In genomic region chr11:117969100-117969944, GRCm38 (mm10) we compare ENCODE assay signal across 8 mouse cellular contexts. TPM values are rescaled to one million over a fixed set of nuclear protein-coding genes. Genes with fewer than 3 reads are reported as not detected.
DNase-seq lines count a peak whose midpoint lies in the region; ATAC-seq and TF ChIP-seq lines count a peak whose summit lies in the region.

No protein-coding gene starts in this region.

- H3K4me2 ChIP-seq in forebrain, embryonic 14.5 days (ENCODE audit: low read length) = peak overlapping the region; percentile 98
- peak overlapping the region; percentile 88 for H3K4me2 ChIP-seq in liver, postnatal 0 days (ENCODE audit: low read depth, low read length)
- peak overlapping the region; percentile 85 for H3K4me2 ChIP-seq in neural tube, embryonic 14.5 days (ENCODE audit: low read depth, low read length)

- peak; percentile 96 for DNase-seq in ES-E14 (ENCODE audit: low read depth, low spot score)
- DNase-seq in cerebellum, adult 11 months = peak; percentile 67
- DNase-seq in forebrain, embryonic 14.5 days (ENCODE audit: low spot score) = peak; percentile 96
- peak; percentile 97 for DNase-seq in heart, postnatal 14 days
- peak; percentile 92 for DNase-seq in layer of hippocampus, adult 11-12 months (ENCODE audit: low spot score)
- DNase-seq in liver, postnatal 0 days = peak; percentile 96
- DNase-seq in thymus, adult 18-20 months = peak; percentile 83 to 84

- intact Hi-C loops in heart, postnatal 14 days (cut with DNase I) = loop anchor here (5.0 kb wide), 1 partner anchor 97 kb away; the partner anchor contains the start of gene Tha1

- peak; percentile 89 for ATAC-seq in forebrain, embryonic 14.5 days
- ATAC-seq in liver, postnatal 0 days = peak; percentile 86
- peak; percentile 86 for ATAC-seq in neural tube, embryonic 14.5 days (ENCODE audit: low read depth)

- peak overlapping the region; percentile 82 to 87 for H3K4me3 ChIP-seq in ES-E14 (ENCODE audit: insufficient read depth in 1 of 2, low read depth in 1 of 2, low read length in 2 of 2, poor library complexity in 1 of 2, severe bottlenecking in 1 of 2)
- peak overlapping the region; percentile 76 for H3K4me3 ChIP-seq in forebrain, embryonic 14.5 days (ENCODE audit: low read depth, low read length)
- H3K4me3 ChIP-seq in liver, postnatal 0 days (ENCODE audit: low read depth, low read length) = peak overlapping the region; percentile 80
- peak overlapping the region; percentile 65 for H3K4me3 ChIP-seq in neural tube, embryonic 14.5 days (ENCODE audit: low read depth, low read length)

- WGBS in forebrain, embryonic 14.5 days = 1% methylated on average over 54 of the region's 65 CpGs
- under 1% methylated on average over 52 of the region's 65 CpGs for WGBS in liver, postnatal 0 days (ENCODE audit: insufficient replicate concordance)
- WGBS in neural tube, embryonic 14.5 days = under 1% methylated on average over 58 of the region's 65 CpGs

- TF ChIP-seq EP300 in liver, postnatal 0 days (IDR thresholded peaks at IDR 0.05; ENCODE audit: low read depth) = peak; percentile 58

- peaks cover 23 to 44% of the 10 kb centered on the region in 2 experiments for H3K4me1 ChIP-seq in ES-E14 (ENCODE audit: control insufficient read depth in 2 of 2, insufficient read depth in 2 of 2, low read length in 2 of 2, poor library complexity in 1 of 2)
- H3K4me1 ChIP-seq in forebrain, embryonic 14.5 days (ENCODE audit: control insufficient read depth, insufficient read depth, low read length) = peaks cover 32% of the 10 kb centered on the region
- H3K4me1 ChIP-seq in liver, postnatal 0 days (ENCODE audit: insufficient read depth) = peaks cover 54% of the 10 kb centered on the region
- H3K4me1 ChIP-seq in neural tube, embryonic 14.5 days (ENCODE audit: control insufficient read depth, insufficient read depth, low read length) = peaks cover 30% of the 10 kb centered on the region

- H3K36me3 ChIP-seq in ES-E14 (ENCODE audit: control insufficient read depth, insufficient read depth, low read length, poor library complexity, severe bottlenecking) = peaks cover 27% of the 10 kb centered on the region
- H3K36me3 ChIP-seq in forebrain, embryonic 14.5 days (ENCODE audit: control insufficient read depth, insufficient read depth, low read length) = peaks cover 6% of the 10 kb centered on the region; the same call in 1 of the 2 replicates
- H3K36me3 ChIP-seq in liver, postnatal 0 days (replicated peaks; ENCODE audit: insufficient read depth, low read length) = peaks cover 11% of the 10 kb centered on the region
- H3K36me3 ChIP-seq in neural tube, embryonic 14.5 days (ENCODE audit: control insufficient read depth, insufficient read depth, low read length) = no peaks in the 10 kb centered on the region

- no peaks in the 10 kb centered on the region; the same call in 1 of the 2 replicates for H3K27me3 ChIP-seq in forebrain, embryonic 14.5 days (replicated peaks; ENCODE audit: control insufficient read depth, insufficient read depth, low read length)
- H3K27me3 ChIP-seq in liver, postnatal 0 days (ENCODE audit: insufficient read depth, low read length) = peaks cover 28% of the 10 kb centered on the region
- H3K27me3 ChIP-seq in neural tube, embryonic 14.5 days (ENCODE audit: control insufficient read depth, insufficient read depth, low read length) = peaks cover 12% of the 10 kb centered on the region

- TF ChIP-seq CTCF in liver, postnatal 0 days (IDR thresholded peaks at IDR 0.05; ENCODE audit: low read depth) = no peak; the same call in 1 of the 2 replicates

- in situ Hi-C loops in ES-E14 (cut with MboI; ENCODE audit: low sequenced_read_pairs in 2 of 2, unreplicated experiment in 2 of 2) = no loop called here

- no peaks in the 10 kb centered on the region for H3K9me3 ChIP-seq in ES-E14 (ENCODE audit: control insufficient read depth, insufficient read depth, low read depth, low read length)
- no peaks in the 10 kb centered on the region for H3K9me3 ChIP-seq in forebrain, embryonic 14.5 days (replicated peaks; ENCODE audit: control insufficient read depth, low read length)
- no peaks in the 10 kb centered on the region for H3K9me3 ChIP-seq in liver, postnatal 0 days (ENCODE audit: low read length)
- no peaks in the 10 kb centered on the region for H3K9me3 ChIP-seq in neural tube, embryonic 14.5 days (ENCODE audit: control insufficient read depth, low read length)

- peak overlapping the region; percentile 90 for H3K9ac ChIP-seq in ES-E14 (ENCODE audit: insufficient read depth, low read depth, low read length, poor library complexity, severe bottlenecking)
- H3K9ac ChIP-seq in forebrain, embryonic 14.5 days (ENCODE audit: low read length) = peak overlapping the region; percentile 84
- peak overlapping the region; percentile 86 for H3K9ac ChIP-seq in liver, postnatal 0 days (replicated peaks)
- peak overlapping the region; percentile 75 for H3K9ac ChIP-seq in neural tube, embryonic 14.5 days (replicated peaks; ENCODE audit: low read depth, low read length)

- H3K27ac ChIP-seq in ES-E14 (ENCODE audit: insufficient read depth, low read depth, low read length, poor library complexity, severe bottlenecking) = peak overlapping the region; percentile 89
- H3K27ac ChIP-seq in forebrain, embryonic 14.5 days (ENCODE audit: low read depth, low read length) = peak overlapping the region; percentile 92
- peak overlapping the region; percentile 95 for H3K27ac ChIP-seq in liver, postnatal 0 days (ENCODE audit: low read depth)
- peak overlapping the region; percentile 83 for H3K27ac ChIP-seq in neural tube, embryonic 14.5 days (ENCODE audit: low read depth, low read length)

TF ChIP-seq in ES-E14, 5 proteins besides CTCF, POLR2A, EP300 and RAD21:
- TF ChIP-seq ZNF384 (IDR thresholded peaks at IDR 0.05; ENCODE audit: low read depth, low read length) = no peak
- peak; percentile 42; the same call in 1 of the 2 replicates for TF ChIP-seq HCFC1 (IDR thresholded peaks at IDR 0.05; ENCODE audit: borderline replicate concordance, insufficient read depth, low read length)
TF ChIP-seq in ES-E14: peak in this region for 1.

RNA-seq across cellular contexts. Expression of gene Socs3, which starts 0.5 kb away (rescaled TPM):
- total RNA-seq in ES-E14 (2012; rRNA removed) = 69.8 and 78.6 TPM in 2 replicates
- polyA plus RNA-seq in forebrain, embryonic 14.5 days (2014; fragmentation: Nextera tagmentation; extraction: Ambion mirVana) = 8.1 and 8.7 TPM in 2 replicates
- total RNA-seq in heart, postnatal 14 days (2021) = 1 to 10 TPM; 4.1 to 5.1 TPM
- 3.5 and 5.8 TPM in 2 replicates for polyA plus RNA-seq in liver, postnatal 0 days (2015; fragmentation: Nextera tagmentation; extraction: Ambion mirVana)
- 2.2 and 5.1 TPM in 2 replicates for polyA plus RNA-seq in neural tube, embryonic 14.5 days (2014; fragmentation: Nextera tagmentation; extraction: Ambion mirVana)

RNA-seq across cellular contexts. Expression of gene Pgs1, which starts 16.8 kb away (rescaled TPM):
- 95.2 and 101 TPM in 2 replicates for total RNA-seq in ES-E14 (2012; rRNA removed)
- 43.1 and 49.2 TPM in 2 replicates for polyA plus RNA-seq in forebrain, embryonic 14.5 days (2014; fragmentation: Nextera tagmentation; extraction: Ambion mirVana)
- 10 to 100 TPM; 20.5 to 22.3 TPM for total RNA-seq in heart, postnatal 14 days (2021)
- 9.1 and 10.1 TPM in 2 replicates for polyA plus RNA-seq in liver, postnatal 0 days (2015; fragmentation: Nextera tagmentation; extraction: Ambion mirVana)
- polyA plus RNA-seq in neural tube, embryonic 14.5 days (2014; fragmentation: Nextera tagmentation; extraction: Ambion mirVana) = 49.9 and 52.6 TPM in 2 replicates

Comparison
In these comparisons a context has a peak if more than half of its experiments do, and no peak if none do; other contexts are left out.
1. Peak in every context shown above with its lines: DNase-seq, ATAC-seq, H3K4me3 ChIP-seq and H3K27ac ChIP-seq.